Mouse (Mus musculus): ENCODE measurements around the gene Atp2b1. TPM values are rescaled to one million over a fixed set of nuclear protein-coding genes. Genes with fewer than 3 reads are reported as not detected.

The Atp2b1 gene
- total and polyA plus RNA-seq, 3 experiments = 15.1 to 74.4 (median 64.6) TPM

DNA sequence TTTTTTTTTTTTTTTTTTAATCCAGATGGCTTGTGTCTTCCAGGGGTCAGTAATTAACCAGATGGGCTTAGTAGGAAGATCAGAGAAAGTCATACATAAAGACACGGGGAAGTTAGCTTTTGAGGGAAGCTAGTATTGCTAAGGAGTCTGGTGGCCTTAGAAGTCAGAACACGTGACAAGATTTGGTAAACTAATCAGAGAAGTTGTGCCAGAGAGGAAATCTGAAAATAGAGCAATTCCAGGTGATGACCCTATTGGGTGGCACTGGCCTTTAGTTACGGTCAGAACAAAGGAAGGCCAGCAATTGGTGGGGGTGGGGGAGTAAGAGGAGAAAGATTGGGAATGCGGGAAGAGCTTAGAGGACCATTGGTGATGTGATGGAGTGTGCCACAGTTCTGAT lies 44.5 kb downstream of the Atp2b1 start:
- no peak for TF ChIP-seq CTCF (IDR thresholded peaks at IDR 0.05)
- TF ChIP-seq POLR2A (IDR thresholded peaks at IDR 0.05; ENCODE audit: insufficient read depth, low read depth, low read length) = no peak
- DNase-seq = no peak
- 54% methylated on average over 4 of the region's 4 CpGs for WGBS
- Histone ChIP-seq H3K79me2 (replicated peaks; ENCODE audit: control insufficient read depth, insufficient read depth, low read length) (peaks cover 13% of the 10 kb centered on the region), H3K4me3 (no peak overlapping the region), H3K9ac (ENCODE audit: low read depth, low read length) (no peak overlapping the region), H3K27me3 (ENCODE audit: control insufficient read depth, insufficient read depth, low read length) (no peaks in the 10 kb centered on the region), H3K4me1 (ENCODE audit: control insufficient read depth, insufficient read depth, low read length) (peaks cover 17% of the 10 kb centered on the region), H3K36me3 (ENCODE audit: control insufficient read depth, insufficient read depth, low read length) (peaks cover 4% of the 10 kb centered on the region), H3K27ac (no peak overlapping the region)
- intact Hi-C loops (cut with DNase I) = loop anchor here (5.0 kb wide), 1 partner anchor 41 kb away; no protein-coding TSS in a partner anchor

DNA sequence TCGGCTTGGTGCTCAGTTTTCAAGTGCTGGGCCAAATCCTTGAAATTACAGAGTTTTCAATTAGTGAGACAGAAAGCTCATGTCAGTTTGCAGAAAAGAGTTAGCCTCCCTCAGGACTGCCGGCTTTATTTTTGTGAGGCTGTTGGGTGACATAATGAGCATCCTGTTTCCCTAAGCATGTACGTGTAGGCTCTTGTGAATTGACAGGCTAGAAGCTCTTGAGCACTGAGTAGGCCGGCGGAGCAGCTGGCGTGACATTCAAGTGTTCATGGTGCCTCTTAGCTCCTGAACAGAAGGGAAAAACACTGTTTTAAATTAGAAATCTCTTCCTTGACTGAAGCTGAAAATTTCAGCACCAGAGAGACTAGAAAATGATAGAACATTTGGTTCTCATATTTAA lies 45.2 kb downstream of the Atp2b1 start:
- no peaks in the 10 kb centered on the region for H3K27me3 ChIP-seq (ENCODE audit: control insufficient read depth, insufficient read depth, low read length)
- TF ChIP-seq POLR2A (IDR thresholded peaks at IDR 0.05; ENCODE audit: insufficient read depth, low read depth, low read length) = no peak
- no peak for TF ChIP-seq CTCF (IDR thresholded peaks at IDR 0.05)
- TF ChIP-seq EP300 (IDR thresholded peaks at IDR 0.05; ENCODE audit: insufficient read depth, low read depth, low read length) = no peak
- no peak overlapping the region for H3K4me3 ChIP-seq
- H3K27ac ChIP-seq = no peak overlapping the region
- no peak for DNase-seq
- peaks cover 4% of the 10 kb centered on the region for H3K36me3 ChIP-seq (ENCODE audit: control insufficient read depth, insufficient read depth, low read length)
- intact Hi-C loops (cut with DNase I) = loop anchor here (5.0 kb wide), 1 partner anchor 42 kb away; no protein-coding TSS in a partner anchor
- H3K4me1 ChIP-seq (ENCODE audit: control insufficient read depth, insufficient read depth, low read length) = peaks cover 17% of the 10 kb centered on the region
- H3K79me2 ChIP-seq (replicated peaks; ENCODE audit: control insufficient read depth, insufficient read depth, low read length) = peaks cover 11% of the 10 kb centered on the region
- WGBS = 35% methylated on average over 6 of the region's 6 CpGs
- H3K9ac ChIP-seq (ENCODE audit: low read depth, low read length) = no peak overlapping the region

DNA sequence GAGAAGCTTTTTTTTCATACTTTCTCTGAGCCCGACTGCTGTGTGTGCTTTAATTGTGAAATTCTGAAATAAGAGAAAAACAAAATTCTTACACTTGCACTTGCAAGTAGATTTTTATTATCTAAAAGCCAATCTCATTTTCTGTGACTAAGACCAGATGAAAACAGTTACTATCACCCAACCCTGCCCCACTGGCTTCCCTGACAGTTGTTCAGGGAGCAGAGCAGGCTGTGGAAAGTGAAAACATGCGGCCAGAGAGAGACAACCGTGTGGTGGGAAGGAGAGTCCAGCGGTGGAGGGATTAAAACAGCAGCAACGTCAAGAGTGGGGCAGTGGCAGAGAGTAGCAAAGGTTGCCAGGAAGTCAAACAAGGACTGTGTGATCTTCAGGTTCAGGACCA lies 46.7 kb downstream of the Atp2b1 start:
- Histone ChIP-seq H3K27ac (no peak overlapping the region), H3K27me3 (ENCODE audit: control insufficient read depth, insufficient read depth, low read length) (no peaks in the 10 kb centered on the region), H3K79me2 (replicated peaks; ENCODE audit: control insufficient read depth, insufficient read depth, low read length) (peaks cover 9% of the 10 kb centered on the region), H3K9ac (ENCODE audit: low read depth, low read length) (no peak overlapping the region), H3K4me3 (no peak overlapping the region), H3K36me3 (ENCODE audit: control insufficient read depth, insufficient read depth, low read length) (peaks cover 2% of the 10 kb centered on the region), H3K4me1 (ENCODE audit: control insufficient read depth, insufficient read depth, low read length) (peaks cover 15% of the 10 kb centered on the region)
- intact Hi-C loops (cut with DNase I) = no loop called here
- TF ChIP-seq POLR2A (IDR thresholded peaks at IDR 0.05; ENCODE audit: insufficient read depth, low read depth, low read length) = no peak
- no peak for TF ChIP-seq EP300 (IDR thresholded peaks at IDR 0.05; ENCODE audit: insufficient read depth, low read depth, low read length)
- TF ChIP-seq CTCF (IDR thresholded peaks at IDR 0.05) = no peak
- 52% methylated on average over 5 of the region's 5 CpGs for WGBS
- no peak for DNase-seq

DNA sequence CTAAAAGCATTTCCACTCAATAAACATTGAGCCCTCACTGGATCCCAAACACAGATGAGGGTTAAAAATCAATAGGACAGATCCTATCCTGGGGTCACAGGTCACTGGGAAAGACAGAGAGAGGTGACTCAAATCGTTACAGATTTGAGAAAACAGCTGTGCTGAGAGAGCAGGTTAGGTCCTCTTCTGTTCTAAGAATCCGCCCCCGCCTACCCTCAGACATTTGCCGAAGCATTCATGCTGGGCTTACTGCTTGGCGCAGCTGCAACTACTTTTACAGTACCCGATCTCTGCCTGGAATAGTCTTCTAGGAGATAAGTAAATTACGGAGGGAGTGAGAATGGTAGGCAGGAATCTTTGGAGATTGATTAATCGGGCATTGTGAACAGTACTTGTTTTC lies 47.9 kb downstream of the Atp2b1 start:
- Histone ChIP-seq H3K79me2 (replicated peaks; ENCODE audit: control insufficient read depth, insufficient read depth, low read length) (peaks cover 4% of the 10 kb centered on the region; the same call in 1 of the 2 replicates), H3K9ac (ENCODE audit: low read depth, low read length) (no peak overlapping the region), H3K4me1 (ENCODE audit: control insufficient read depth, insufficient read depth, low read length) (peaks cover 16% of the 10 kb centered on the region), H3K36me3 (ENCODE audit: control insufficient read depth, insufficient read depth, low read length) (peaks cover 2% of the 10 kb centered on the region), H3K27ac (no peak overlapping the region), H3K27me3 (ENCODE audit: control insufficient read depth, insufficient read depth, low read length) (no peaks in the 10 kb centered on the region), H3K4me3 (no peak overlapping the region)
- intact Hi-C loops (cut with DNase I) = no loop called here
- DNase-seq = no peak
- WGBS = 57% methylated on average over 8 of the region's 8 CpGs
- TF ChIP-seq POLR2A (IDR thresholded peaks at IDR 0.05; ENCODE audit: insufficient read depth, low read depth, low read length) = no peak

DNA sequence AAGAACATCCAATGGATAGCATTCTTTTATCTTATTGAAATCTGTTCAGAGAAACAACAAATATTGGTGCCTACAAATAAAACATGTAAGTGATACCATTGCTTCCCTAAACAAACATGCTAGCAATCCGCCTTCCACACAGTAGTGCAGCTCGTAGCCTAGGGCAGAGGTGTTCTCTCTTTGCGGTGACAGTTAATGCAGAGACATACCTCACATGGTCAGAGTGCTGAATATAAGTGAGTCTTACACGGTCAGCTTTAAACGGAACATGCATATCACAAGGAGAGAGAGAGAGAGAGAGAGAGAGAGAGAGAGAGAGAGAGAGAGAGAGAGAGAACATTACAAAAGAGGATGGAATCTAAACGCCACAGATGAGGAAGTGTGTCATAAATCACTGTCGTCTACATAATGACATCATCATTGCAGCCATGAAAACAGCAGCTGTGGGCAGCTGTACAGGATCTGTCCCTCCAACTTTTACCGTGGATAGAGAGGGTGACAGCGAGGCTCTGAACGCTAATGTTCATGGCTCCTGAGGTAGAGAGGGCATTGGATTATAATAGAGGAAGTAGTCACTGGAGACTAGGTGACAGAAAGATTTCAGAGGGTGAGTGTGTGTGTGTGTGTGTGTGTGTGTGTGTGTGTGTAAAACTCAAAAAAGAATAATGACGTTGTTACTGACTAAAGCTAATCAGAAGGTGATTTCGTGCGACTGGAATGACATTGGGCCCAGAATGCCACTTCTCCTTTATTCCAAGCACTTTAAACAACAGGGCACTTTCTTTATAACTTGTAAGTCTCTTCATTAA lies 52.4 kb downstream of the Atp2b1 start:
- H3K4me1 ChIP-seq (ENCODE audit: control insufficient read depth, insufficient read depth, low read length) = peaks cover 9% of the 10 kb centered on the region
- H3K36me3 ChIP-seq (ENCODE audit: control insufficient read depth, insufficient read depth, low read length) = peaks cover 3% of the 10 kb centered on the region
- H3K27me3 ChIP-seq (ENCODE audit: control insufficient read depth, insufficient read depth, low read length) = no peaks in the 10 kb centered on the region
- H3K4me3 ChIP-seq = no peak overlapping the region
- 60% methylated on average over 13 of the region's 13 CpGs for WGBS
- no peak for DNase-seq
- intact Hi-C loops (cut with DNase I) = no loop called here
- peaks cover 5% of the 10 kb centered on the region; the same call in 1 of the 2 replicates for H3K79me2 ChIP-seq (replicated peaks; ENCODE audit: control insufficient read depth, insufficient read depth, low read length)
- TF ChIP-seq EP300 (IDR thresholded peaks at IDR 0.05; ENCODE audit: insufficient read depth, low read depth, low read length) (no peak), CTCF (IDR thresholded peaks at IDR 0.05) (no peak), POLR2A (IDR thresholded peaks at IDR 0.05; ENCODE audit: insufficient read depth, low read depth, low read length) (no peak)
- H3K27ac ChIP-seq = no peak overlapping the region
- no peak overlapping the region for H3K9ac ChIP-seq (ENCODE audit: low read depth, low read length)

DNA sequence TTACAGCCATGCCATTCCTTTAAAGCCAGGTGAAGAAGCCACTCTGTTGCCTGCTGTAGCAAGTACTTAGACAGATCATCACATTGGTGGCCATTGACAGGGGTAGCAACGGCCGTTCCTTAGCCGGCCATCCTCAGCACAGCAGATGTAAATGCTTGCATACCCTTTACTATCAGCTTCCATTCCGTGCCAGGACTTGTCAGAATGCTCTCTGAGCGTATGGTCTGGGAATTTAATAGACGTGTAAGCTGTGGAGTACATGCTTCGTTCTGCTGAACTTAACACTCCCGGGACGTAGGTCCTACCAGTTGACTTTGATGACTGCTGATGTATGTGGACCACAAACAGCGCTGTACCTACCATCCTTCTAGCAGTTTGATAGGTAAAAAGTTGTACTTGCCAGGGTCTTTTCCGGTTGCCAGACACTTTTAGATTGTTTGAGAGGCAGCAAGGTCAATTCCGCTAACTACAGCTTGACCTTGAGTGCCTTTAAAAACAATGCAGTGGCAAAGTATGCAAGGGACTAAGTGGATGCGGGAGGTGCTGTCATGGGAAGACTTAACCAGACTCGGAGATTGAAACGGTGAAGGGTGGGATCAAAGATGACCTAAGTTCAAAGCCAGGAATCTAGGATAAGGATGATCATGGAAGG lies 53.2 kb downstream of the Atp2b1 start:
- WGBS = 52% methylated on average over 15 of the region's 15 CpGs
- intact Hi-C loops (cut with DNase I) = no loop called here
- H3K27ac ChIP-seq = no peak overlapping the region
- H3K9ac ChIP-seq (ENCODE audit: low read depth, low read length) = no peak overlapping the region
- H3K27me3 ChIP-seq (ENCODE audit: control insufficient read depth, insufficient read depth, low read length) = no peaks in the 10 kb centered on the region
- no peak for DNase-seq
- peaks cover 5% of the 10 kb centered on the region; the same call in 1 of the 2 replicates for H3K79me2 ChIP-seq (replicated peaks; ENCODE audit: control insufficient read depth, insufficient read depth, low read length)
- H3K36me3 ChIP-seq (ENCODE audit: control insufficient read depth, insufficient read depth, low read length) = peaks cover 5% of the 10 kb centered on the region
- no peak overlapping the region for H3K4me3 ChIP-seq
- peaks cover 7% of the 10 kb centered on the region for H3K4me1 ChIP-seq (ENCODE audit: control insufficient read depth, insufficient read depth, low read length)
- TF ChIP-seq POLR2A (IDR thresholded peaks at IDR 0.05; ENCODE audit: insufficient read depth, low read depth, low read length) = no peak
